Mouse (Mus musculus): ENCODE data around the gene Elmo3.

Gene Elmo3

GRCm38 (mm10) chr8:105326968-105327367 is 21.6 kb downstream of the Elmo3 start:
- no peak for DNase-seq (ENCODE audit: low read depth)

- no peak for DNase-seq (ENCODE audit: low read depth)
Measured at GRCm38 (mm10) chr8:105330325-105330724, 24.9 kb downstream of the Elmo3 start.

- DNase-seq (ENCODE audit: low read depth) = no peak
Measured at GRCm38 (mm10) chr8:105331469-105331868, 26.1 kb downstream of the Elmo3 start.

GRCm38 (mm10) chr8:105331931-105332330 is 26.5 kb downstream of the Elmo3 start:
- DNase-seq (ENCODE audit: low read depth) = no peak

- no peak for DNase-seq (ENCODE audit: low read depth)
Measured at GRCm38 (mm10) chr8:105332523-105332922, 27.1 kb downstream of the Elmo3 start.

- no peak for DNase-seq (ENCODE audit: low read depth)
Measured at GRCm38 (mm10) chr8:105336373-105337130, 31.2 kb downstream of the Elmo3 start.

GRCm38 (mm10) chr8:105338992-105339391 is 33.6 kb downstream of the Elmo3 start:
- peak; percentile 82 for DNase-seq (ENCODE audit: low read depth)

- peak; percentile 53 for DNase-seq (ENCODE audit: low read depth)
Measured at GRCm38 (mm10) chr8:105339886-105340635, 34.7 kb downstream of the Elmo3 start.

GRCm38 (mm10) chr8:105341399-105341798 is 36.0 kb downstream of the Elmo3 start:
- no peak for DNase-seq (ENCODE audit: low read depth)

- DNase-seq (ENCODE audit: low read depth) = no peak
Measured at GRCm38 (mm10) chr8:105342768-105343167, 37.4 kb downstream of the Elmo3 start.

GRCm38 (mm10) chr8:105343791-105344574 is 38.6 kb downstream of the Elmo3 start:
- peak; percentile 25 for DNase-seq (ENCODE audit: low read depth)

GRCm38 (mm10) chr8:105345061-105345975 is 39.9 kb downstream of the Elmo3 start:
- peak; percentile 88 for DNase-seq (ENCODE audit: low read depth)

- peak; percentile 37 for DNase-seq (ENCODE audit: low read depth)
Measured at GRCm38 (mm10) chr8:105346611-105347427, 41.4 kb downstream of the Elmo3 start.

GRCm38 (mm10) chr8:105347428-105348221 is 42.2 kb downstream of the Elmo3 start, which contains the start of gene Fhod1:
Fhod1 (minus strand) TSS chr8:105347953.
- peak; percentile 97 for DNase-seq (ENCODE audit: low read depth)

- DNase-seq (ENCODE audit: low read depth) = peak; percentile 68
Measured at GRCm38 (mm10) chr8:105348450-105349095, 43.2 kb downstream of the Elmo3 start, which contains the start of gene Slc9a5. Slc9a5 (plus strand) TSS chr8:105348843.

GRCm38 (mm10) chr8:105349096-105349771 is 43.8 kb downstream of the Elmo3 start:
- DNase-seq (ENCODE audit: low read depth) = no peak

- no peak for DNase-seq (ENCODE audit: low read depth)
Measured at GRCm38 (mm10) chr8:105350186-105350585, 44.8 kb downstream of the Elmo3 start.

- DNase-seq (ENCODE audit: low read depth) = no peak
Measured at GRCm38 (mm10) chr8:105353583-105354135, 48.3 kb downstream of the Elmo3 start.

Measured in 416B (cell line).